Mouse (Mus musculus) liver, embryonic 14.5 days (tissue): ENCODE measurements around the gene Stmn1. TPM values are rescaled to one million over a fixed set of nuclear protein-coding genes. Genes with fewer than 3 reads are reported as not detected.

Experiments
- ATAC-seq: fragments of 200-750 bp; cut with Nextera tagmentation; 2 replicates; pipeline ENCODE4 v1.8.0; 2017; ENCODE audit warnings: moderate number of reproducible peaks, mild to moderate bottlenecking, moderate library complexity; ENCODE audit not compliant: insufficient read depth
- DNase-seq, 3 experiments: peaks; one replicate each; pipeline ENCODE4 v3.0.0-alpha.2; 2012 to 2013; ENCODE audit warnings: low read depth in 3 of 3, low spot score in 3 of 3
- H3K27ac ChIP-seq: fragments of 300-500 bp; sonication (generic); 2 replicates; pipeline ENCODE4 v1.5.1; 2014; ENCODE audit warnings: moderate library complexity, mild to moderate bottlenecking, control low read depth, inconsistent platforms
- H3K27me3 ChIP-seq: fragments of 300-500 bp; sonication (generic); 2 replicates; pipeline ENCODE4 v1.6.1; 2014; ENCODE audit warnings: mild to moderate bottlenecking, low read length, moderate library complexity; ENCODE audit not compliant: control insufficient read depth, insufficient read depth
- H3K36me3 ChIP-seq: fragments of 300-500 bp; sonication (generic); replicated peaks from 2 replicates; pipeline ENCODE4 v1.6.1; 2014; ENCODE audit warnings: low read depth; ENCODE audit not compliant: control insufficient read depth, insufficient read depth
- H3K4me1 ChIP-seq, 2 experiments: fragments of 200-500 bp in 1 of 2; fragments of 300-500 bp in 1 of 2; sonication (generic) in 1 of 2; replicated peaks; 2 replicates each; pipeline ENCODE4 v1.6.1; 2012 to 2014; ENCODE audit warnings: antibody characterized with exemption in 1 of 2, inconsistent platforms in 1 of 2, low read length in 1 of 2; ENCODE audit not compliant: control insufficient read depth in 2 of 2, insufficient read depth in 2 of 2
- H3K4me2 ChIP-seq: fragments of 300-500 bp; sonication (generic); 2 replicates; pipeline ENCODE4 v1.6.1; 2014; ENCODE audit warnings: low read depth, mild to moderate bottlenecking, control low read depth, moderate library complexity
- H3K4me3 ChIP-seq, 2 experiments: fragments of 200-500 bp in 1 of 2; fragments of 300-500 bp in 1 of 2; sonication (generic) in 1 of 2; 2 replicates each; pipeline ENCODE4 v1.5.1; 2012 to 2014; ENCODE audit warnings: low read depth in 2 of 2, low read length in 2 of 2, mild to moderate bottlenecking in 2 of 2, control low read depth in 1 of 2, inconsistent platforms in 1 of 2, moderate library complexity in 1 of 2; ENCODE audit not compliant: insufficient read depth in 1 of 2
- H3K9ac ChIP-seq: fragments of 300-500 bp; sonication (generic); replicated peaks from 2 replicates; pipeline ENCODE4 v1.6.1; 2014; ENCODE audit warnings: mild to moderate bottlenecking, control low read depth, moderate library complexity
- H3K9me3 ChIP-seq: fragments of 300-500 bp; sonication (generic); 2 replicates; pipeline ENCODE4 v1.6.1; 2016; ENCODE audit warnings: low read length, mixed read lengths; ENCODE audit not compliant: control insufficient read depth
- CTCF ChIP-seq: IDR thresholded peaks from 2 replicates; pipeline ENCODE4 v1.5.1; 2016; ENCODE audit warnings: antibody characterized with exemption, low read depth, control low read depth
- EP300 ChIP-seq: IDR thresholded peaks from 2 replicates; pipeline ENCODE4 v1.6.1; 2016; ENCODE audit warnings: antibody characterized with exemption, low read depth
- WGBS: fragments of 180-500 bp; shearing (Covaris S2); extraction: QIAGEN DNeasy Blood & Tissue Kit; methylation state at CpG from one replicate; pipeline ENCODE4 v1.1.7; 2014; ENCODE audit not compliant: insufficient replicate concordance; 5-methylcytosine and 5-hydroxymethylcytosine counted together
- polyA plus RNA-seq, 2 experiments: library from polyadenylated mRNA; depleted of rRNA in 1 of 2; stranded (reverse) in 1 of 2; unstranded in 1 of 2; fragments of >200 nt; fragmentation: Nextera tagmentation in 1 of 2; extraction: Ambion mirVana in 1 of 2; gene quantifications; 2 replicates each; pipeline versions ENCODE4 v1.2.1 to v1.2.3; 2012 to 2014

Gene Stmn1
- polyA plus RNA-seq, 2 experiments: 104 to 404 TPM

- WGBS: 82% methylated on average over 8 of the region's 8 CpGs
- ATAC-seq (no peak), DNase-seq (no peak)
- Histone ChIP-seq H3K4me3 (no peak overlapping the region), H3K9ac (no peak overlapping the region), H3K4me2 (no peak overlapping the region), H3K4me1 (no peaks in the 10 kb centered on the region), H3K27me3 (no peaks in the 10 kb centered on the region), H3K36me3 (peaks cover 33% of the 10 kb centered on the region), H3K27ac (no peak overlapping the region), H3K9me3 (no peaks in the 10 kb centered on the region)
- no peak for TF ChIP-seq EP300
- TF ChIP-seq CTCF: no peak
These were observed 8.8 kb downstream of the Stmn1 start for GRCm38 (mm10) chr4:134476899-134477298.

- Histone ChIP-seq H3K4me1 (no peaks in the 10 kb centered on the region), H3K9ac (no peak overlapping the region), H3K4me3 (no peak overlapping the region), H3K4me2 (no peak overlapping the region), H3K27me3 (no peaks in the 10 kb centered on the region; the same call in 1 of the 2 replicates), H3K36me3 (peaks cover 22% of the 10 kb centered on the region), H3K27ac (no peak overlapping the region), H3K9me3 (no peaks in the 10 kb centered on the region)
- no peak for TF ChIP-seq EP300
- TF ChIP-seq CTCF: peak; percentile 100
- DNase-seq (peak; percentile 55 to 70 (median 69)), ATAC-seq (peak; percentile 69)
- WGBS: 5% methylated on average over 9 of the region's 9 CpGs
These were observed 9.9 kb downstream of the Stmn1 start for GRCm38 (mm10) chr4:134478031-134478430.

DNA sequence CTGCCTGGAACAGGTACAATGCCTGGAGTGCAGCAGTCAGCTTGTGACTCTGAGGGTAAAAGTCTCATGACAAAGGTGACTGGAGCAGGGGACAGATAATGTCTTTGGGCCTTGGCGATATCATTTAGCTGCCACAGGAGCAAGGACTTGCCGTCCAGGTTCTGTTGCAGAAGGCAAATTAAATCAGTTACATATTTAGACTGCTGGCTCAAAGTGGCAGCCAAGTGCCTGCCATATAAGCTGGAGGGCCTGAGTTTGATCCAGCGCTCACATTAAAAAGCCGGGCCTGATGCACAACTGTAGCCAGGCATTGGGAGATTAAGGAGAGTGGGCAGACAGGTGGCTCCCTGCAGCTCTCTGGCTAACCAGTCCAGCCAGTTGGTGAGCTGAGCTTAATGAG, 11.7 kb downstream of the Stmn1 start:
- H3K4me2 ChIP-seq: no peak overlapping the region
- ATAC-seq: no peak
- 73% methylated on average over 4 of the region's 4 CpGs for WGBS
- H3K27me3 ChIP-seq: no peaks in the 10 kb centered on the region; the same call in 1 of the 2 replicates
- DNase-seq: no peak
- no peak overlapping the region for H3K27ac ChIP-seq
- peaks cover 10% of the 10 kb centered on the region for H3K36me3 ChIP-seq
- H3K4me1 ChIP-seq: no peaks in the 10 kb centered on the region
- H3K9me3 ChIP-seq: no peaks in the 10 kb centered on the region
- H3K9ac ChIP-seq: no peak overlapping the region
- H3K4me3 ChIP-seq: no peak overlapping the region
- TF ChIP-seq CTCF: no peak
- no peak for TF ChIP-seq EP300

- no peak for ATAC-seq
These were observed 12.7 kb downstream of the Stmn1 start for GRCm38 (mm10) chr4:134480864-134481263.

GRCm38 (mm10) chr4:134481270-134481669, 13.2 kb downstream of the Stmn1 start:
- no peaks in the 10 kb centered on the region for H3K9me3 ChIP-seq
- H3K9ac ChIP-seq: no peak overlapping the region
- 0 out of 4 replicates have a peak, but pooled peaks cover 0 to 2% of the 10 kb centered on the region in 2 experiments for H3K4me1 ChIP-seq
- TF ChIP-seq CTCF (no peak), EP300 (no peak)
- no peak for ATAC-seq
- H3K27me3 ChIP-seq: no peaks in the 10 kb centered on the region; the same call in 1 of the 2 replicates
- no peak overlapping the region for H3K4me3 ChIP-seq
- 43% methylated on average over 6 of the region's 6 CpGs for WGBS
- H3K4me2 ChIP-seq: no peak overlapping the region
- no peaks in the 10 kb centered on the region for H3K36me3 ChIP-seq
- DNase-seq: no peak
- H3K27ac ChIP-seq: no peak overlapping the region

More at GRCm38 (mm10) chr4:134480864-134481263, 12.7 kb downstream of the Stmn1 start:
- 17% methylated on average over 6 of the region's 6 CpGs for WGBS
- no peaks in the 10 kb centered on the region for H3K36me3 ChIP-seq
- H3K27ac ChIP-seq: no peak overlapping the region
- DNase-seq: peak in 2 of 3 experiments; percentile 54 to 60
- no peak overlapping the region for H3K9ac ChIP-seq
- H3K27me3 ChIP-seq: no peaks in the 10 kb centered on the region; the same call in 1 of the 2 replicates
- no peak overlapping the region for H3K4me3 ChIP-seq
- no peak overlapping the region for H3K4me2 ChIP-seq
- H3K4me1 ChIP-seq: 0 out of 4 replicates have a peak, but pooled peaks cover 0 to 1% of the 10 kb centered on the region in 2 experiments
- TF ChIP-seq CTCF (peak; percentile 98), EP300 (no peak)
- H3K9me3 ChIP-seq: no peaks in the 10 kb centered on the region
